Mouse (Mus musculus): ENCODE results near the gene Tmem86b. TPM values are rescaled to one million over a fixed set of nuclear protein-coding genes. Genes with fewer than 3 reads are reported as not detected.

The Tmem86b gene
- 1.4 and 1.6 TPM in 2 replicates for polyA plus RNA-seq (2014; fragmentation: Nextera tagmentation; extraction: Ambion mirVana)

- H3K27ac ChIP-seq (ENCODE audit: low read length) = no peak within 1 kb of the TSS
- no peak for ATAC-seq (ENCODE audit: insufficient number of reproducible peaks, insufficient read depth, low FRiP score, low read depth)
- no peaks in the 10 kb centered on the region for H3K9me3 ChIP-seq (ENCODE audit: control insufficient read depth, low read depth, low read length)
- H3K36me3 ChIP-seq (ENCODE audit: control insufficient read depth, insufficient read depth, low read length) = peaks cover 50% of the 10 kb centered on the region
- H3K4me1 ChIP-seq (ENCODE audit: control insufficient read depth, insufficient read depth, low read length) = no peaks in the 10 kb centered on the region
- no peak within 1 kb of the TSS for H3K9ac ChIP-seq (replicated peaks; ENCODE audit: low read depth, low read length)
- no peaks in the 10 kb centered on the region for H3K27me3 ChIP-seq (ENCODE audit: control insufficient read depth, insufficient read depth, low read length)
- no peak within 1 kb of the TSS for H3K4me3 ChIP-seq (ENCODE audit: low read depth, low read length)
- WGBS = 88% methylated on average over 4 of the region's 4 CpGs
- no peak within 1 kb of the TSS for H3K4me2 ChIP-seq (replicated peaks; ENCODE audit: low read depth, low read length)
Measured at GRCm38 (mm10) chr7:4631031-4631430, at the start of gene Tmem86b. Tmem86b (minus strand) TSS chr7:4631422.

GRCm38 (mm10) chr7:4675200-4675599 is 44.0 kb upstream of the Tmem86b start:
- Histone ChIP-seq H3K27ac (ENCODE audit: low read length) (no peak overlapping the region), H3K4me2 (replicated peaks; ENCODE audit: low read depth, low read length) (no peak overlapping the region), H3K9ac (replicated peaks; ENCODE audit: low read depth, low read length) (no peak overlapping the region), H3K9me3 (ENCODE audit: control insufficient read depth, low read depth, low read length) (no peaks in the 10 kb centered on the region), H3K36me3 (ENCODE audit: control insufficient read depth, insufficient read depth, low read length) (peaks cover 12% of the 10 kb centered on the region), H3K4me3 (ENCODE audit: low read depth, low read length) (no peak overlapping the region), H3K4me1 (ENCODE audit: control insufficient read depth, insufficient read depth, low read length) (no peaks in the 10 kb centered on the region), H3K27me3 (ENCODE audit: control insufficient read depth, insufficient read depth, low read length) (no peaks in the 10 kb centered on the region)
- WGBS = 61% methylated on average over 7 of the region's 7 CpGs
- peak; percentile 51; the same call in 1 of the 2 replicates for ATAC-seq (ENCODE audit: insufficient number of reproducible peaks, insufficient read depth, low FRiP score, low read depth)

- no peaks in the 10 kb centered on the region for H3K27me3 ChIP-seq (ENCODE audit: control insufficient read depth, insufficient read depth, low read length)
- no peaks in the 10 kb centered on the region for H3K9me3 ChIP-seq (ENCODE audit: control insufficient read depth, low read depth, low read length)
- H3K4me1 ChIP-seq (ENCODE audit: control insufficient read depth, insufficient read depth, low read length) = no peaks in the 10 kb centered on the region
- peaks cover 12% of the 10 kb centered on the region for H3K36me3 ChIP-seq (ENCODE audit: control insufficient read depth, insufficient read depth, low read length)
- no peak overlapping the region for H3K4me3 ChIP-seq (ENCODE audit: low read depth, low read length)
- 85% methylated on average over 12 of the region's 12 CpGs for WGBS
- peak overlapping the region; percentile 39; the same call in 1 of the 2 replicates for H3K27ac ChIP-seq (ENCODE audit: low read length)
- H3K9ac ChIP-seq (replicated peaks; ENCODE audit: low read depth, low read length) = no peak overlapping the region
- no peak for ATAC-seq (ENCODE audit: insufficient number of reproducible peaks, insufficient read depth, low FRiP score, low read depth)
- no peak overlapping the region for H3K4me2 ChIP-seq (replicated peaks; ENCODE audit: low read depth, low read length)
Measured at GRCm38 (mm10) chr7:4674114-4674731, 43.0 kb upstream of the Tmem86b start.

GRCm38 (mm10) chr7:4671956-4672355 is 40.7 kb upstream of the Tmem86b start:
- Histone ChIP-seq H3K27me3 (ENCODE audit: control insufficient read depth, insufficient read depth, low read length) (no peaks in the 10 kb centered on the region), H3K4me3 (ENCODE audit: low read depth, low read length) (no peak overlapping the region), H3K9ac (replicated peaks; ENCODE audit: low read depth, low read length) (no peak overlapping the region), H3K9me3 (ENCODE audit: control insufficient read depth, low read depth, low read length) (no peaks in the 10 kb centered on the region), H3K4me2 (replicated peaks; ENCODE audit: low read depth, low read length) (no peak overlapping the region), H3K27ac (ENCODE audit: low read length) (no peak overlapping the region), H3K36me3 (ENCODE audit: control insufficient read depth, insufficient read depth, low read length) (peaks cover 14% of the 10 kb centered on the region), H3K4me1 (ENCODE audit: control insufficient read depth, insufficient read depth, low read length) (no peaks in the 10 kb centered on the region)
- ATAC-seq (ENCODE audit: insufficient number of reproducible peaks, insufficient read depth, low FRiP score, low read depth) = peak; percentile 53; the same call in 1 of the 2 replicates
- 67% methylated on average over 4 of the region's 4 CpGs for WGBS

- H3K9ac ChIP-seq (replicated peaks; ENCODE audit: low read depth, low read length) = no peak overlapping the region
- H3K4me1 ChIP-seq (ENCODE audit: control insufficient read depth, insufficient read depth, low read length) = no peaks in the 10 kb centered on the region
- no peak overlapping the region for H3K4me2 ChIP-seq (replicated peaks; ENCODE audit: low read depth, low read length)
- H3K27me3 ChIP-seq (ENCODE audit: control insufficient read depth, insufficient read depth, low read length) = no peaks in the 10 kb centered on the region
- 88% methylated on average over 8 of the region's 8 CpGs for WGBS
- no peak; the same call in 1 of the 2 replicates for ATAC-seq (ENCODE audit: insufficient number of reproducible peaks, insufficient read depth, low FRiP score, low read depth)
- H3K36me3 ChIP-seq (ENCODE audit: control insufficient read depth, insufficient read depth, low read length) = peaks cover 19% of the 10 kb centered on the region
- no peak overlapping the region for H3K27ac ChIP-seq (ENCODE audit: low read length)
- H3K4me3 ChIP-seq (ENCODE audit: low read depth, low read length) = no peak overlapping the region
- H3K9me3 ChIP-seq (ENCODE audit: control insufficient read depth, low read depth, low read length) = no peaks in the 10 kb centered on the region
Measured at GRCm38 (mm10) chr7:4670655-4671255, 39.5 kb upstream of the Tmem86b start.

GRCm38 (mm10) chr7:4669156-4669555 is 37.9 kb upstream of the Tmem86b start:
- Histone ChIP-seq H3K36me3 (ENCODE audit: control insufficient read depth, insufficient read depth, low read length) (peaks cover 24% of the 10 kb centered on the region), H3K4me3 (ENCODE audit: low read depth, low read length) (no peak overlapping the region), H3K27me3 (ENCODE audit: control insufficient read depth, insufficient read depth, low read length) (no peaks in the 10 kb centered on the region), H3K9me3 (ENCODE audit: control insufficient read depth, low read depth, low read length) (no peaks in the 10 kb centered on the region), H3K9ac (replicated peaks; ENCODE audit: low read depth, low read length) (no peak overlapping the region), H3K4me1 (ENCODE audit: control insufficient read depth, insufficient read depth, low read length) (no peaks in the 10 kb centered on the region), H3K27ac (ENCODE audit: low read length) (no peak overlapping the region), H3K4me2 (replicated peaks; ENCODE audit: low read depth, low read length) (no peak overlapping the region)
- no peak for ATAC-seq (ENCODE audit: insufficient number of reproducible peaks, insufficient read depth, low FRiP score, low read depth)
- WGBS = 93% methylated on average over 9 of the region's 9 CpGs

GRCm38 (mm10) chr7:4668506-4668905 is 37.3 kb upstream of the Tmem86b start:
- no peak overlapping the region for H3K4me2 ChIP-seq (replicated peaks; ENCODE audit: low read depth, low read length)
- no peaks in the 10 kb centered on the region for H3K27me3 ChIP-seq (ENCODE audit: control insufficient read depth, insufficient read depth, low read length)
- no peak overlapping the region for H3K9ac ChIP-seq (replicated peaks; ENCODE audit: low read depth, low read length)
- no peaks in the 10 kb centered on the region for H3K4me1 ChIP-seq (ENCODE audit: control insufficient read depth, insufficient read depth, low read length)
- no peaks in the 10 kb centered on the region for H3K9me3 ChIP-seq (ENCODE audit: control insufficient read depth, low read depth, low read length)
- H3K36me3 ChIP-seq (ENCODE audit: control insufficient read depth, insufficient read depth, low read length) = peaks cover 25% of the 10 kb centered on the region
- ATAC-seq (ENCODE audit: insufficient number of reproducible peaks, insufficient read depth, low FRiP score, low read depth) = no peak
- WGBS = 96% methylated on average over 8 of the region's 8 CpGs
- no peak overlapping the region for H3K27ac ChIP-seq (ENCODE audit: low read length)
- H3K4me3 ChIP-seq (ENCODE audit: low read depth, low read length) = no peak overlapping the region

- H3K9ac ChIP-seq (replicated peaks; ENCODE audit: low read depth, low read length) = no peak overlapping the region
- no peak overlapping the region for H3K4me3 ChIP-seq (ENCODE audit: low read depth, low read length)
- H3K4me1 ChIP-seq (ENCODE audit: control insufficient read depth, insufficient read depth, low read length) = no peaks in the 10 kb centered on the region
- H3K27me3 ChIP-seq (ENCODE audit: control insufficient read depth, insufficient read depth, low read length) = no peaks in the 10 kb centered on the region
- H3K27ac ChIP-seq (ENCODE audit: low read length) = no peak overlapping the region
- peaks cover 28% of the 10 kb centered on the region for H3K36me3 ChIP-seq (ENCODE audit: control insufficient read depth, insufficient read depth, low read length)
- ATAC-seq (ENCODE audit: insufficient number of reproducible peaks, insufficient read depth, low FRiP score, low read depth) = no peak
- H3K4me2 ChIP-seq (replicated peaks; ENCODE audit: low read depth, low read length) = no peak overlapping the region
- H3K9me3 ChIP-seq (ENCODE audit: control insufficient read depth, low read depth, low read length) = no peaks in the 10 kb centered on the region
- 96% methylated on average over 5 of the region's 5 CpGs for WGBS
Measured at GRCm38 (mm10) chr7:4666871-4667270, 35.6 kb upstream of the Tmem86b start.
